Mouse (Mus musculus) frontal cortex, adult 2 months (tissue): ENCODE measurements around the gene Kctd13. TPM values are rescaled to one million over a fixed set of nuclear protein-coding genes. Genes with fewer than 3 reads are reported as not detected.
A peak's percentile ranks its signal among the peaks of the same experiment; 100 is the strongest.

ENCODE experiments used
- DNase-seq, 2 experiments: peaks; one replicate each; pipeline ENCODE4 v3.0.0; 2022; ENCODE audit warnings: low spot score in 1 of 2; ENCODE audit errors: extremely low spot score in 1 of 2
- polyA plus RNA-seq: library from polyadenylated mRNA; depleted of rRNA; stranded (reverse); fragments of >200 nt; gene quantifications from 2 replicates; pipeline ENCODE4 v1.2.3, GENCODE M21; 2012; rRNA removed

Gene Kctd13
- polyA plus RNA-seq, 1 experiment, result 171 TPM

GRCm38 (mm10) chr7:126976878-126977459 lies 48.3 kb downstream of the Kctd13 start:
- no peak for DNase-seq

DNA sequence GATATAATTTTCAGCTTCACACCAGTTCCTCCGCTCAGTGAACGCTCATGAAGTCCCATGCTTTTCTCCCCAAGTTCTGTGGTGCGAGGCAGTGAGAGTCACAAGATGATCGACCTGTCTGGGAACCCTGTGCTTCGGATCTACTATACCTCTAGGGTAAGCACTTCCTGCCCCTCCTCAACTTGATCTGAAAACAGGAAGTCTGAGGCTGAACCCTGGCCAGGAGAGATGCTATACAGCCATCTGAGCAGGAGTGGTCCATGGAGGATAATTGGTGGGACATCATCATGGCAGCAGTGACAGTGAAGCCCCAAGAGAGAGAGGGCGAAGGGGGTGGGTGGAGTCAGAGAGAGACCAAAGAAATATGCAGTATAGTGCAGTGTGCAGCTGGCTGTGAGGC lies 50.2 kb downstream of the Kctd13 start:
- DNase-seq, result no peak

DNA sequence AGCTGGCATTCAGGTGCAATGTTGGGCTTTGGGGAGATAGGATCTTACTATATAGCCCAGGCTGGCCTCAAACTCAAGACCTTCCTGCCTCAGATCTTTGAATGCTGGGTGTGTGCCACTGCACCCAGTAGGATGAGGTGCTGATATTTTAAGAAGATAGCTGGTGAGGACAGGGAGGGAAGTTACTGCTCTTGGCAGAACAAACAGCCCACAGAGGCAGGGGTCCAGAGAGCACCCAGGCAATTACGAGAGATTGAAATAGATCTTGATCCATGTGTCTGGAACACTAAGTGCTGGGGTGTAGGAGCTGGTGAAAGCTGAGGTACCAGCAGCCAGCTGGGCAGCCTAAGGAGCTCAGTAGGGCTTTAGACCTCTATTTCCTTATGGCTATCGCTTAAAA lies 52.9 kb downstream of the Kctd13 start:
- DNase-seq, result no peak

DNA sequence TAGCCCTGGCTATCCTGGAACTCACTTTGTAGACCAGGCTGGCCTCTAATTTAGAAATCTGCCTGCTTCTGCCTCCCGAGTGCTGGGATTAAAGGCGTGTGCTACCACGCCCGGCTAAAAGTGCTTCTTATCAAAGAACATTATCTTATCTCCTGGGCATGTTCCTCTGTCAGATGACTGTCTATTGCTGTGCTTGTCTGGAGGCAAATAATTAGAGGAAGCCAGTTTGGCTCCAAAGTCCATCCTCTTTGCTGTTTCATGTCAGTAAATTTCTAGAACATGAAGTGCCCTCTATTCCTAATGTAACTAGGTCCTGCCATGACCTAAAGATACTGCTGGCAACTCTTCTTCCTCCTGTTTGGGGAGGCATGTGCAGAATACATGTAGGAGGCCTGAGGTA lies 53.4 kb downstream of the Kctd13 start:
- no peak for DNase-seq

- DNase-seq, result no peak
These were observed 54.4 kb downstream of the Kctd13 start for GRCm38 (mm10) chr7:126983113-126983512.

GRCm38 (mm10) chr7:126984667-126985444 lies 56.2 kb downstream of the Kctd13 start:
- DNase-seq, result peak in 1 of 2 experiments; percentile 74

DNA sequence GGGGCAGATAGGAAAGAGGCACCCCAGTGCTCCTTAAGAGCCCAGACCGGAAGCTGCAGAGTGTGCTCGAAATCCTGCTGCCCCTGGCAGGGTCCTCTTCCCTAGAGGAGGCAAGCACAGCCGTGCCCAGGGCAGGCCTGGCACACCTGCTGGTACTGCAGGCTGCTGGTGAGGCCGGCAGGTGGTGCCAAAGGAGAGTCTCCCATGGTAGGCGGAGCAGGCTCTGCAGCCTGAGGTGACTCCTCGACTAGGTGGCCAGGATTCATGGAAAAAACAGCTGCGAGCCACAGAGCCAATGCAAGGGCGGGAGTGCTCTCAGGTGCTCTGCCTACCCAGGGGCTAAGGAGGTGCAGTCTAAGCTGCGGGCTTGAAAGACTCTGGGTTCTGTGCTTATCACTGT lies 57.6 kb downstream of the Kctd13 start:
- peak in 1 of 2 experiments; percentile 56 for DNase-seq

GRCm38 (mm10) chr7:126988816-126989215 lies 60.1 kb downstream of the Kctd13 start:
- DNase-seq, result no peak

Other genes with a start within 250 kb of the Kctd13 start
- gene Bola2, start 233.5 kb upstream of the Kctd13 start, polyA plus RNA-seq, result 46.4 and 65.4 TPM in 2 replicates
- 34.3 and 34.5 TPM in 2 replicates for gene Slx1b, start 233.1 kb upstream of the Kctd13 start, polyA plus RNA-seq
- gene Coro1a, start 221.1 kb upstream of the Kctd13 start, polyA plus RNA-seq, result 135 and 145 TPM in 2 replicates
- gene Mapk3, start 169.3 kb upstream of the Kctd13 start, polyA plus RNA-seq, result 305 and 314 TPM in 2 replicates
- 4.4 and 6.4 TPM in 2 replicates for gene Gdpd3, start 162.5 kb upstream of the Kctd13 start, polyA plus RNA-seq
- gene Ypel3, start 151.9 kb upstream of the Kctd13 start, polyA plus RNA-seq, result 439 and 535 TPM in 2 replicates
- 1.4 and 1.9 TPM in 2 replicates for gene Tbx6, start 147.4 kb upstream of the Kctd13 start, polyA plus RNA-seq
- 84.5 and 85.1 TPM in 2 replicates for gene Ppp4c, start 136.4 kb upstream of the Kctd13 start, polyA plus RNA-seq
- gene Fam57b, start 131.2 kb upstream of the Kctd13 start, polyA plus RNA-seq, result 130 and 142 TPM in 2 replicates
- gene 4930451I11Rik, start 97.2 kb upstream of the Kctd13 start, polyA plus RNA-seq, result 0.53 TPM in 1 of 2 replicates, not detected in the other
- gene Doc2a, start 81.5 kb upstream of the Kctd13 start, polyA plus RNA-seq, result 35.1 and 44.5 TPM in 2 replicates
- 89.0 and 92.5 TPM in 2 replicates for gene Hirip3, start 66.9 kb upstream of the Kctd13 start, polyA plus RNA-seq
- 56.0 and 58.8 TPM in 2 replicates for gene Ino80e, start 66.5 kb upstream of the Kctd13 start, polyA plus RNA-seq
- 105 and 110 TPM in 2 replicates for gene Taok2, start 44.2 kb upstream of the Kctd13 start, polyA plus RNA-seq
- gene Tmem219, start 6.0 kb upstream of the Kctd13 start, polyA plus RNA-seq, result 27.7 and 30.9 TPM in 2 replicates
- gene Asphd1, start 20.7 kb downstream of the Kctd13 start, polyA plus RNA-seq, result 46.4 and 54.9 TPM in 2 replicates
- gene Sez6l2, start 21.7 kb downstream of the Kctd13 start, polyA plus RNA-seq, result 175 and 194 TPM in 2 replicates
- 224 and 230 TPM in 2 replicates for gene Cdipt, start 47.0 kb downstream of the Kctd13 start, polyA plus RNA-seq
- gene Cdiptos, start 47.2 kb downstream of the Kctd13 start, polyA plus RNA-seq, result 0.80 and 1.0 TPM in 2 replicates
- gene Mvp, start 85.7 kb downstream of the Kctd13 start, polyA plus RNA-seq, result 8.3 and 8.8 TPM in 2 replicates
- gene Pagr1b, start 87.6 kb downstream of the Kctd13 start, polyA plus RNA-seq, result 1.7 and 2.4 TPM in 2 replicates
- gene Pagr1a, start 88.5 kb downstream of the Kctd13 start, polyA plus RNA-seq, result 30.0 and 42.3 TPM in 2 replicates
- gene Gm42742, start 92.2 kb downstream of the Kctd13 start, polyA plus RNA-seq, result 95.5 and 113 TPM in 2 replicates
- 227 and 259 TPM in 2 replicates for gene Prrt2, start 92.3 kb downstream of the Kctd13 start, polyA plus RNA-seq
- 165 and 186 TPM in 2 replicates for gene Maz, start 98.2 kb downstream of the Kctd13 start, polyA plus RNA-seq
- gene Kif22, start 113.6 kb downstream of the Kctd13 start, polyA plus RNA-seq, result 6.0 and 7.4 TPM in 2 replicates
- 0.16 and 0.23 TPM in 2 replicates for gene Zg16, start 158.4 kb downstream of the Kctd13 start, polyA plus RNA-seq
- gene AI467606, start 162.5 kb downstream of the Kctd13 start, polyA plus RNA-seq, result 2.3 and 2.9 TPM in 2 replicates
- 0.86 TPM in 2 replicates for gene Qprt, start 193.3 kb downstream of the Kctd13 start, polyA plus RNA-seq
- 0.15 and 0.16 TPM in 2 replicates for gene Spn, start 208.9 kb downstream of the Kctd13 start, polyA plus RNA-seq